Mouse (Mus musculus) limb, embryonic 10.5 days (tissue): ENCODE measurements around the gene Slc41a1. TPM values are rescaled to one million over a fixed set of nuclear protein-coding genes. Genes with fewer than 3 reads are reported as not detected.
"Not testable (repeated sequence)": the region's sequence is repeated elsewhere in the genome, so short reads cannot be mapped to it uniquely, and the experiment has no call there.

Source experiments
- DNase-seq: peaks from one replicate; pipeline ENCODE4 v3.0.0-alpha.2; 2017; ENCODE audit warnings: low spot score
- H3K27ac ChIP-seq: fragments of 300-500 bp; sonication (generic); 2 replicates; pipeline ENCODE4 v1.5.1; 2016; ENCODE audit warnings: mild to moderate bottlenecking
- H3K27me3 ChIP-seq: fragments of 300-500 bp; sonication (generic); 2 replicates; pipeline ENCODE4 v1.6.1; 2016; ENCODE audit warnings: low read depth, mild to moderate bottlenecking; ENCODE audit not compliant: poor library complexity, severe bottlenecking
- H3K36me3 ChIP-seq: fragments of 300-500 bp; sonication (generic); 2 replicates; pipeline ENCODE4 v1.6.1; 2016; ENCODE audit warnings: mild to moderate bottlenecking, moderate library complexity
- H3K4me1 ChIP-seq: fragments of 300-500 bp; sonication (generic); 2 replicates; pipeline ENCODE4 v1.6.1; 2016
- H3K4me3 ChIP-seq: fragments of 300-500 bp; sonication (generic); 2 replicates; pipeline ENCODE4 v1.5.1; 2016; ENCODE audit warnings: mild to moderate bottlenecking, moderate library complexity
- H3K9me3 ChIP-seq: fragments of 300-500 bp; sonication (generic); replicated peaks from 2 replicates; pipeline ENCODE4 v1.6.1; 2016; ENCODE audit warnings: mild to moderate bottlenecking
- whole genome bisulfite sequencing: fragments of 180-500 bp; shearing (Covaris S2); methylation state at CpG from one replicate; pipeline ENCODE4 v1.1.7; 2016; 5-methylcytosine and 5-hydroxymethylcytosine counted together
- polyA plus RNA-seq: library from polyadenylated mRNA; unstranded; fragments of >200 nt; fragmentation: Nextera tagmentation; extraction: Ambion mirVana; gene quantifications from 2 replicates; pipeline ENCODE4 v1.2.1, GENCODE M21; 2016

Gene Slc41a1
- polyA plus RNA-seq, 1 experiment from 2014 or later = 13.0 TPM

DNA sequence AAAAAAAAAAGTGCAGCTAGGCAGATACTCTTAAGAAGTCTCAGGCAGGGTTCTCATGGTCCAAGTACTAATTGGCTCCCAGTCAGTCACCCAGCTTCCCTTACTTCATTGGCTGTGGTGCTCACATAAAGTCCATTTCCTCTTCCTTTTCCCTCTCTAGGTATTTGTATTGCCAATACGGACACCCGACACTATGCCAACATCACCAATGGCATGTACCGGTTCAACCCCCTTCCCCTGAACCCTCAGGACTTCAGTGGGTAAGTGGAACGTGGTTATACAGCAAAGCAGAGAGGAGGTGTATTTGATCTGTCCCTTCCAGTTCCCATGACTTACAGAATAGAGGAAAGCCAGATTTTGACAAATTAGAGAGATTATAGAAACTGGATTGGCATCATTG lies 13.6 kb upstream of the Slc41a1 start:
- H3K27me3 ChIP-seq = no peaks in the 10 kb centered on the region
- no peak overlapping the region for H3K27ac ChIP-seq
- no peak for DNase-seq
- H3K4me3 ChIP-seq = no peak overlapping the region
- no peaks in the 10 kb centered on the region for H3K36me3 ChIP-seq
- 92% methylated on average over 4 of the region's 4 CpGs for whole genome bisulfite sequencing
- peaks cover 9% of the 10 kb centered on the region; the same call in 1 of the 2 replicates for H3K4me1 ChIP-seq
- no peaks in the 10 kb centered on the region for H3K9me3 ChIP-seq

DNA sequence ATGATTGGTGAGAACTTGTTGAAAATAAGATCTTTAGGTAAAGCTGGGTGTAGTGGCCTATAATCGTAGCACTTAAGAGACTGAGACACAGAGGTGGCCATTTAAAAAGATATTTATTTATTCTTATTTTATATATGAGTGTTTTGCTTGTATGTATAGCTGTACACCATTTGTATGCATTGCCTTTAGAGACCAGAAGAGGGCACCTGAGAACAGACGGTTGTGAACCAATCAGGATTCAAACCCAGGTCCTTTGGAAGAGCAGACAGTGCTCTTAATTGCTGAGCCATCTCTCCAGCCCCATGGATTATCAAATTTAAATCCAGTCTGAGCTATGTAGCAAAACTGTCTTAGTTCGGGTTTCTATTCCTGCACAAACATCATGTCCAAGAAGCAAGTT lies 13.1 kb upstream of the Slc41a1 start:
- WGBS = 82% methylated on average over 3 of the region's 3 CpGs
- DNase-seq = no peak
- H3K27me3 ChIP-seq = no peaks in the 10 kb centered on the region

DNA sequence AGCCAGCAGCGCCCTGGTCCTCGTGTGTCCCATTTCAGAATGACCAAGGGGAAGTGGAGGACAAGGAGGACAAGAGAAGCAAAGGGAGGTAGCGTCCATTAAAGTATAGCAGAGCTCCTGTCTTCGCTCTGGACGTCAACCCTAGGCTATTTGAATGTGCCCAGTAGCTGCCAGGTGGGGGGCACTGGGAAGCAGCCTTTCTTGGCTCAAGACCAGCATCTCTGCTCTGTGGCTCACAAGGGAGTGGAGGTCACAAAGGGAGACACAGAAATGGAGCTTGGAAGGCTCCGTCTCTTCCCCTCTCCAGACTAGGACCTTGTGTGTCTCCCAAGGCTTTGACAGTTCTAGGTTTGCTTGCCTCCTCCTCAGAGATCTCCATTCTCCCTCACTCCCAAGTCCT lies 10.4 kb upstream of the Slc41a1 start:
- DNase-seq = no peak
- WGBS = 88% methylated on average over 6 of the region's 6 CpGs
- Histone ChIP-seq H3K27ac (no peak overlapping the region), H3K4me1 (peaks cover 6% of the 10 kb centered on the region; the same call in 1 of the 2 replicates), H3K4me3 (no peak overlapping the region), H3K27me3 (no peaks in the 10 kb centered on the region), H3K36me3 (no peaks in the 10 kb centered on the region), H3K9me3 (no peaks in the 10 kb centered on the region)

More for the DNA sequence above, 13.1 kb upstream of the Slc41a1 start:
- Histone ChIP-seq H3K27ac (no peak overlapping the region), H3K4me3 (no peak overlapping the region), H3K4me1 (peaks cover 9% of the 10 kb centered on the region; the same call in 1 of the 2 replicates), H3K9me3 (no peaks in the 10 kb centered on the region), H3K36me3 (no peaks in the 10 kb centered on the region)

DNA sequence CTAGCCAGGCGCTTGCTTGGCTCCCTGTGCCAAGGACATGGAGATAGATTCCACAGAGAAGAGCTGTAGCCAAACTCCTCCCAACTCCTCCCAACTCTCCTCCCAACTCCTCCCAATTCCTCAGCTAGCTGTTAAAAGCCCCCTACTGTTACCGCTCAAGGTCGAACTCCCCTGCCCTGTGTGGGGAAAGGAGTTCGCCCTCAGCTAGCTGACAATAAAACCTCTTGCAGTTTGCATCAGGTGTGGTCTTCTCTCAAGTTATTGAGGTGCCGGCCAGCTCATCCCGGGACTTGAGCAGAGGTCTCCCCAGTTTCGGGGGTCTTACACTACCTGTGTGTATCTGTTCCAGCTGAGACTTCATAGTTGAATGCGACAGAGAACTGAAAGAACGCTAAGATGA lies 6.9 kb upstream of the Slc41a1 start:
- not testable (repeated sequence) for H3K4me3 ChIP-seq, H3K9me3 ChIP-seq, H3K36me3 ChIP-seq, DNase-seq, H3K27ac ChIP-seq, H3K27me3 ChIP-seq
- H3K4me1 ChIP-seq = peaks cover 19% of the 10 kb centered on the region
- 79% methylated on average over 9 of the region's 9 CpGs for WGBS

DNA sequence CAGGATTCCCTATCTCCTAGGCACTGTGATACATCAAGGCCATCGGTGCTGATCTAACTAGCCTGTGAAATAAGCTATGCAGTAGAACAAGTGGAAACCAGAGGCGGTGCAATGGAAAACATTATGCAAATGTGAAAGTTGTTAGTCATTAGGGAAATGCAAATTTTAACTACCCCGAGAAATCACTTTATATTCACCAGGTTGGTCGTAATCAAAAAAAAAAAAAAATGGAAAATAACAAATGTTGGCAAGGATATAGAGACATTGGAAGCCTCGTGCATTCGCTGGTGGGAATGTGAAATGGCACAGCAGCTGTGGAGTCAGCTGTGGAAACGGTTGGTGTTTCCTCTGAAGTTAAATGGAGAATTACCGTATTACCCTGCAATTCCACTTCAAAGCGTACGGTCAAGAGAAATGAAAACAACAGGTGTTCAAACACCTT lies 6.4 kb upstream of the Slc41a1 start:
- DNase-seq = no peak
- no peaks in the 10 kb centered on the region for H3K36me3 ChIP-seq
- WGBS = 88% methylated on average over 10 of the region's 10 CpGs
- H3K27me3 ChIP-seq = no peaks in the 10 kb centered on the region
- H3K27ac ChIP-seq = no peak overlapping the region
- no peak overlapping the region for H3K4me3 ChIP-seq
- peaks cover 19% of the 10 kb centered on the region for H3K4me1 ChIP-seq
- H3K9me3 ChIP-seq = no peaks in the 10 kb centered on the region

DNA sequence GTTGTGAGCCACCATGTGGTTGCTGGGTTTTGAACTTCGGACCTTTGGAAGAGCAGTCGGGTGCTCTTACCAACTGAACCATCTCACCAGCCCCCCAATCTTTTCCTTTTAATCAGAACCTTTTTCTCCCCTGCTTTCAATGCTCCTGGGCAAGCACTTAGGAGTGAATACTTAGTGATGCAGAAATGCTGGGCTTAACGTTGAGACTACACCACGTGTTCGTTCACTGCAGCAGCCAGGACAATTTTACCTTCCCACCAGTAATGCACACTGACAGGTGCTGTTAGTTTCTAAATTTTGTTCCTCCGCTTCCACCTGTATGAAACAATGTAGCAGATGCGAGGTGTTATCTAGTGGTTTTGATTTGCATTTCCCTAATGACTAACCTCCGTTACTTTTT lies 5.0 kb upstream of the Slc41a1 start:
- H3K4me3 ChIP-seq = no peak overlapping the region
- no peaks in the 10 kb centered on the region for H3K36me3 ChIP-seq
- H3K9me3 ChIP-seq = no peaks in the 10 kb centered on the region
- 83% methylated on average over 8 of the region's 8 CpGs for WGBS
- DNase-seq = no peak
- peaks cover 25% of the 10 kb centered on the region for H3K4me1 ChIP-seq
- no peaks in the 10 kb centered on the region for H3K27me3 ChIP-seq
- no peak overlapping the region for H3K27ac ChIP-seq

DNA sequence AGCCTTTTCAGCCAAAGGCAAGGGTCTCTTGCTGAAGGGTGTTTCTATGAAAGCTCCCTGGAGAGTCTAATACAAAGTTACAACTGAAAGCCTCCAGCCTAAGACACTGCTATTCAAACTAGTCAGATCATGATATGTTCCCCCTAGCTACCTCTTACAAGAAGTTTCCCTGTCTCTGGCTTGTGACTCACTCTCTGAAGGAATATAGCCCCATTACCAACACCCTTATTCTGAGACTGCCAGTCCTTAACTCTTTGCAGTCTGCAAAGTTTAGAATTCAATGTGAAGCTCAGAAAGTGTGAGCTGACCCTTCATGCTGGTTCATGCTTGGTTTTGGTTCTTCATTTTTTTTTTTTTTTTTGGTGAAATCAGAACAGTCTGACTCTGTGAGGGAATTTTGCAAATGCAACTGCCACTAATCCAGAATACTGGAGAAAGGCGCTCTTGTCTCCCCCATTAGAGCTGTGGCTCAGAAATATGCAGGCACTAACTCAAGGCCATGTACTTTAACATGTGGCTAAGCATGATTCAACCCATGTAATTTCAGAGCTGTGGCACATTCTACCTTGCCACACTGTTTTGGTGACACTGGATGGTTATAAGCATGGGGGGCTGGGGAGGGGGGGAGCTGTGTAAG lies 4.3 kb upstream of the Slc41a1 start:
- no peak overlapping the region for H3K27ac ChIP-seq
- H3K9me3 ChIP-seq = no peaks in the 10 kb centered on the region
- DNase-seq = no peak
- peaks cover 27% of the 10 kb centered on the region for H3K4me1 ChIP-seq
- H3K4me3 ChIP-seq = no peak overlapping the region
- no peaks in the 10 kb centered on the region for H3K27me3 ChIP-seq
- H3K36me3 ChIP-seq = no peaks in the 10 kb centered on the region
- 93% methylated on average over 1 of the region's 1 CpGs for WGBS

DNA sequence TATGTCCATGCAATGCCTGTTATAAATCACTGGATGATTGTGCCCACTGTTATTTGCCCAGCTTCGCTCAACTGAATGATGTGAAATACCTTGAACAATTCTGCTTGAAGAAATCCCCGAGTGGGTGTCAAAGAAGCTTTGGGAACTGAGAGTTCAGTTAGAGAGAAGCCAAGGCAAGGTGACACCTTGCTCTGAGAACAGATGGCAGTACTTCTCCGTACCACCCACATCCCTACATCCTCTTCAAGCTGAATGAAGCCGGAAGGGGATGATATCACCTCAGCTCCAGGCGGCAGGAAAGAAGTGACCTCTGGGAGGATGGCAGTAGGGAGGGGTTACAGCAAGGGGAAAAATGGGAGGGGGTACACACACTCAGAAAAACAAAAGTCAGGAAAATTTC lies 3.7 kb upstream of the Slc41a1 start:
- 43% methylated on average over 5 of the region's 5 CpGs for WGBS
- no peak overlapping the region for H3K4me3 ChIP-seq
- H3K36me3 ChIP-seq = no peaks in the 10 kb centered on the region
- H3K27ac ChIP-seq = no peak overlapping the region
- no peaks in the 10 kb centered on the region for H3K27me3 ChIP-seq
- peaks cover 26% of the 10 kb centered on the region for H3K4me1 ChIP-seq
- H3K9me3 ChIP-seq = no peaks in the 10 kb centered on the region
- no peak for DNase-seq

DNA sequence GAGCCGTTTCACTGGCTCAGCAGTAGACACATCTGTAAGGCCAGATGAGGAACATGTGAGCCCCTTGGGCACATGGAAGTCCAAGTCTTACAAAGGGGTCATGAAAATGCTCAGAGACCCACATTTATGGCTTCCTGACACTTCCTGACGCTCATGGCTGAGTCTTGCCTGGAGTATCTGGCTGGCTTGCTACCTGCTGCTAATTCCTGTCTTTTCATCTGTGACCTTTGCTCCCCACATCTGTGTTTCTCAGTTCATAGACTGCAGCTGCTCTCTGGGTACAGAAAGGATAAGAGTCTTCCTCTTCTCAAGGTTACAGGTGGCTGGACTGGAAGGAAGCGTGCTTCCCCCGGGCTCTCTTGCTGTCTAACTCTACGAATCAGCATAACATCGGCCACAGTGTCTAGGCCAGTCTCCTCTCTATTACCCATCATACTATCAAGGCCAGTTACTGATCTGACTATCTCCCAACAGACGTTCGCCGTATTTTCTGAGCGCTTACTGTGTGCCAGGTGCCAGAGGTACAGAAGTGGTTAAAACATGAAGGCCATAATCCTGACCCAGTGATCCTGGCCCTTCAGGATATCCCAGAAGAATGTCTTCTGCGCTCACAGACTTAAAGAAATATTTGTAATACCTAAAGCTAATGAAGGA lies 2.6 kb upstream of the Slc41a1 start:
- no peaks in the 10 kb centered on the region for H3K9me3 ChIP-seq
- peaks cover 35% of the 10 kb centered on the region for H3K4me1 ChIP-seq
- no peaks in the 10 kb centered on the region for H3K36me3 ChIP-seq
- H3K27ac ChIP-seq = no peak overlapping the region
- H3K27me3 ChIP-seq = no peaks in the 10 kb centered on the region
- no peak for DNase-seq
- H3K4me3 ChIP-seq = no peak overlapping the region
- 82% methylated on average over 11 of the region's 11 CpGs for WGBS

DNA sequence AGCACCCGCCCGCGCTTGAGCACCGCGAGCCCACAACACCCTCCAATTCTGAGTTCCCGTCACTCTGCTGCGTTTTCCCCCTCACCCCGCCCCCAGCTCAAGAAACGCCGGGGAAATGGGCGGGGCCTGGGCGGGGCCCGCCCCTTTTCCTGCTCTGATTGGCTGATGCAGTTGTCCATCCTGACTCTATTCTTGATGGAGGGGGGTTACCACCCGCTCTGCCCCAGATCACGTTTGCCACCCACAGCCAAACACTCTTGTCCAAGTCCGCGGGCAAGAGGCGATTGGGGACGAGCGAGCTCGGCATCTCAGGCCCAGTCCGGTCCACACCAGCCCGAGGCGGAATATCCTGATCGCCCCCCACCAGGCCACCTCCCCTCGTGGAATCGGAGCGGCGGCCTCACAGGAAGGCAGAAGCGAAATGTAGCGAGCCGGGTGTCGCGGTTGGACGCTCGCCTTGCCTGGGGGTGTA lies 530 bp downstream of the Slc41a1 start:
- Histone ChIP-seq H3K27me3 (no peaks in the 10 kb centered on the region), H3K9me3 (no peaks in the 10 kb centered on the region), H3K4me3 (peak overlapping the region; percentile 92), H3K27ac (peak overlapping the region; percentile 95), H3K4me1 (peaks cover 51% of the 10 kb centered on the region), H3K36me3 (peaks cover 29% of the 10 kb centered on the region)
- DNase-seq = peak; percentile 97
- WGBS = 0% methylated on average over 36 of the region's 36 CpGs

DNA sequence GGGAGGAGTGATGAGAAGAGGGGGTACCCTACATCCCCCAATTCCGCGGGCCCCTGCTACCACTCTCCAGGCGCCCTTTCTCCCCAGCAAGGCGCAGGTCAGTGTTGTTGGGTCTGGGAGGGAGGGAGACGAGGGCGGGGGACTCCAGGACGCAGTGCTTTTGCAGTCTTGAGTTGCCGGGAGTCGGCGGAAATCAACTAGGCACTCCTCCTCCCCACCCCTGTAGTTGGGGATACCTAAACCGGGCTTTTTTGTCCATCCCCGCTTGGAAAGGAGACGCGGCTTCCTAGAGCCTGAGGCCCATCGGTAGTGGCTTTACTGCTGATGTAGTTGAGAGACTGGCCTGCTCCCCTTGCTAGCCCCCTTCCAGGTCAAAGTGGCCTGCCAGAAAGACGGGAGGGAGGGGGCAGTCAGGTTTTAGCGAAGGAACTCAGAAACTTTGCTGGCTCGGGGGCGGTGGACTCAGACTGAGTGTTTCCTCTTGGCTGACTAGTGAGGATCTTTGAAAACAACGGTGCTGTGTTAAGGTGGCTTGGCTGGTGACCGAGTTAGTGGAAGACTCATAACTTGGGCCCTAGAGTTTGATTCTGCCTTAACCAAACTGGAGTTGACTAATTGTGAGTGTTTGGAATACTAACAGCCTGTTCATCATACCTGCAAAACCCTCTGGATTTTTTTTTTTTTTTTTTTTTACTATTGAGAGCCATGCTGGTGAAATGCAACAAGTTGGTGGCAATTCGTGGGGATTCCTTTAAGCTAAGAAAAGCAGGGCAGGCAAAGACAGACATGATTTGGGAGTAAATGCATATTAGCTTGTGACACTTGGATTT lies 1.2 kb downstream of the Slc41a1 start:
- no peak for DNase-seq
- peak overlapping the region; percentile 92 for H3K4me3 ChIP-seq
- peaks cover 36% of the 10 kb centered on the region for H3K36me3 ChIP-seq
- H3K9me3 ChIP-seq = no peaks in the 10 kb centered on the region
- peaks cover 49% of the 10 kb centered on the region for H3K4me1 ChIP-seq
- no peaks in the 10 kb centered on the region for H3K27me3 ChIP-seq
- H3K27ac ChIP-seq = peak overlapping the region; percentile 95
- WGBS = 3% methylated on average over 22 of the region's 22 CpGs

DNA sequence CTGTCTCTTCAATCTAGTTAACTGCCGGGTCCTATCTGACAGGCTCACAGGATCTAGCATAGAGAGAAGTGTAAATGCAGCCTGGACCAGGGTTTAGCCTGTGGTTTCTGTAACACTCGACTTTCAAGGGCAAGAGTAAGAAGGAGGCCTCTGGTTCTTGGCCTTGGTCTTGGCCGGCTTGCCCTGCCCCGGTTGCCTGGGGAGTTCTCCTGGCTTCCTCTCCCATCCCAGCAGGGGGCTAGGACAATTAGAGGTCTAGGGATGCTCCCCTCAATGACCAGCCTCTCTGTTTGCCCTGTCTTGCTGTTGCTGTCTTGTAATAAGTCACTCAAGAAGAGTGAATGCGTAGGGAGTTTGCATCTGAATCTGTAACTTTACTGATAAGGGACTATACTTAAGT lies 2.0 kb downstream of the Slc41a1 start:
- Histone ChIP-seq H3K27me3 (no peaks in the 10 kb centered on the region), H3K4me1 (peaks cover 43% of the 10 kb centered on the region), H3K9me3 (no peaks in the 10 kb centered on the region), H3K36me3 (peaks cover 44% of the 10 kb centered on the region), H3K27ac (no peak overlapping the region), H3K4me3 (peak overlapping the region; percentile 92)
- WGBS = 52% methylated on average over 5 of the region's 5 CpGs
- DNase-seq = no peak

DNA sequence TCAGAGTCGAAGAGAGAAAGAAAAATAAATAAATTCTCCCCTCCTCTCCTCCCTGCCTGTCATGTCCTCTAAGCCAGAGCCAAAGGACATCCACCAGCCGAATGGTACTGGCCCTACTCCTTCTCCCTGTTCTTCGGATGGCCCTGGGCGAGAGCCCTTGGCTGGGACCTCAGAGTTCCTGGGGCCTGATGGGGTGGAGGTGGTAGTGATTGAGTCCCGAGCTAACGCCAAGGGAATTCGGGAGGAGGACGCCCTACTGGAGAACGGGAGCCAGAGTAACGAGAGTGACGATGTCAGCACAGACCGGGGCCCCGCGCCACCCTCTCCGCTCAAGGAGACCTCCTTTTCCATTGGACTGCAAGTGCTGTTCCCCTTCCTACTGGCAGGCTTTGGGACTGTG lies 3.3 kb downstream of the Slc41a1 start:
- H3K27ac ChIP-seq = no peak overlapping the region
- 87% methylated on average over 15 of the region's 15 CpGs for WGBS
- H3K4me1 ChIP-seq = peaks cover 37% of the 10 kb centered on the region
- H3K36me3 ChIP-seq = peaks cover 57% of the 10 kb centered on the region
- no peak overlapping the region for H3K4me3 ChIP-seq
- no peaks in the 10 kb centered on the region for H3K9me3 ChIP-seq
- no peaks in the 10 kb centered on the region for H3K27me3 ChIP-seq
- DNase-seq = no peak
